16 mouse cellular contexts compared by ENCODE assay signal in the genomic region with DNA sequence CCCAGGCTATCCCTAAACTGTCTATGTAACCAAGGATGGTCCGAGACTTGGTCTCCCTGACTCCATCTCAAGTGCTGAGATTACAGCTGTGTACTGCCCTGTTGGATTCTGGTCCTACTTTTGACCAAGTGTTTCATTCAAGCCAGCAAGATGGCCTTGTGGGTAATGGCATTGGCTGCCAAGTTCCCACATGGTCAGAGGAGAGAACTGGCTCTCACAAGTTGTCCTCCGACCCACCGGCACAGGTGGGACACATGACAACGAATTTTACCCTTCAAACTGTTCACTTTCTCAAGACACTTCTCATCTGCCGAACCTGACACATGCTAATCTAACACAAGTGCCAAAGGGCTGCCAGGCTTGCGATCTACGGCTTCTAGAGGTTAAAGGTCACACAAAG. TPM values are rescaled to one million over a fixed set of nuclear protein-coding genes. Genes with fewer than 3 reads are reported as not detected.
A peak's percentile ranks its signal among the peaks of the same experiment; 100 is the strongest.
DNase-seq lines count a peak whose midpoint lies in the region; ATAC-seq and TF ChIP-seq lines count a peak whose summit lies in the region.
"Had no signal": no experiment of that assay in that cellular context is flagged by ENCODE, and none has a peak within 500 bp of the region (broad histone marks: within the 10 kb centered on the region; RNA-seq: fewer than 3 reads in every experiment).

No protein-coding gene starts in this region.

- 0 out of 2 replicates have a peak overlapping the region, but pooled peaks have one; percentile 3 for H3K27ac ChIP-seq in hindbrain, embryonic 15.5 days (replicated peaks)
- no peak overlapping the region for H3K27ac ChIP-seq in hindbrain, embryonic 11.5 days (ENCODE audit: low read depth, low read length)
- peak overlapping the region; percentile 59; the same call in 1 of the 2 replicates for H3K27ac ChIP-seq in midbrain, embryonic 13.5 days
- H3K27ac ChIP-seq in midbrain, embryonic 14.5 days (replicated peaks; ENCODE audit: low read depth, low read length) = no peak overlapping the region; the same call in 1 of the 2 replicates
- H3K27ac ChIP-seq in bone marrow, adult 2 months (ENCODE audit: control insufficient read depth, insufficient read depth, low read depth, low read length, poor library complexity) = peak overlapping the region; percentile 34; the same call in 1 of the 2 replicates
- 0 out of 2 replicates have a peak overlapping the region, but pooled peaks have one; percentile 25 for H3K27ac ChIP-seq in forebrain, embryonic 15.5 days (replicated peaks)
- H3K27ac ChIP-seq: limb, embryonic 15.5 days; macrophage had no signal

- H3K9me3 ChIP-seq in hindbrain, embryonic 15.5 days = no peaks in the 10 kb centered on the region
- H3K9me3 ChIP-seq in hindbrain, embryonic 11.5 days (ENCODE audit: control insufficient read depth, low read length) = no peaks in the 10 kb centered on the region
- H3K9me3 ChIP-seq in midbrain, embryonic 13.5 days = no peaks in the 10 kb centered on the region
- H3K9me3 ChIP-seq in midbrain, embryonic 14.5 days (ENCODE audit: control insufficient read depth, low read length) = no peaks in the 10 kb centered on the region
- H3K9me3 ChIP-seq in forebrain, embryonic 15.5 days = no peaks in the 10 kb centered on the region
- H3K9me3 ChIP-seq: embryonic facial prominence, embryonic 13.5 days; limb, embryonic 15.5 days; stomach, embryonic 15.5 days had no signal

- DNase-seq in hindbrain, embryonic 11.5 days (ENCODE audit: low spot score) = no peak
- DNase-seq in midbrain, embryonic 14.5 days = no peak
- DNase-seq in adrenal gland, postnatal 25 days = no peak
- DNase-seq: heart, adult 18-20 months; kidney, adult 8-10 months; kidney, postnatal 4 days; layer of hippocampus, postnatal 36 days; liver, postnatal 0 days had no signal

- no peak overlapping the region for H3K4me3 ChIP-seq in hindbrain, embryonic 15.5 days
- H3K4me3 ChIP-seq in hindbrain, embryonic 11.5 days (ENCODE audit: low read depth, low read length) = no peak overlapping the region
- no peak overlapping the region for H3K4me3 ChIP-seq in midbrain, embryonic 13.5 days (replicated peaks)
- H3K4me3 ChIP-seq in midbrain, embryonic 14.5 days (replicated peaks; ENCODE audit: low read depth, low read length) = no peak overlapping the region
- no peak overlapping the region for H3K4me3 ChIP-seq in bone marrow, adult 2 months (replicated peaks; ENCODE audit: control insufficient read depth, low read depth, low read length)
- no peak overlapping the region for H3K4me3 ChIP-seq in forebrain, embryonic 15.5 days
- H3K4me3 ChIP-seq: embryonic facial prominence, embryonic 13.5 days; limb, embryonic 15.5 days; stomach, embryonic 15.5 days had no signal

- H3K27me3 ChIP-seq in hindbrain, embryonic 15.5 days = no peaks in the 10 kb centered on the region
- H3K27me3 ChIP-seq in hindbrain, embryonic 11.5 days (ENCODE audit: control insufficient read depth, insufficient read depth, low read length) = no peaks in the 10 kb centered on the region
- H3K27me3 ChIP-seq in midbrain, embryonic 13.5 days = 0 out of 2 replicates have a peak, but pooled peaks cover 2% of the 10 kb centered on the region
- H3K27me3 ChIP-seq in midbrain, embryonic 14.5 days (ENCODE audit: control insufficient read depth, insufficient read depth, low read length) = no peaks in the 10 kb centered on the region
- no peaks in the 10 kb centered on the region for H3K27me3 ChIP-seq in forebrain, embryonic 15.5 days
- H3K27me3 ChIP-seq: limb, embryonic 15.5 days; stomach, embryonic 15.5 days had no signal

- no peaks in the 10 kb centered on the region; the same call in 1 of the 2 replicates for H3K36me3 ChIP-seq in hindbrain, embryonic 15.5 days
- H3K36me3 ChIP-seq in hindbrain, embryonic 11.5 days (ENCODE audit: control insufficient read depth, insufficient read depth, low read length) = peaks cover 2% of the 10 kb centered on the region
- H3K36me3 ChIP-seq in midbrain, embryonic 13.5 days = peaks cover 15% of the 10 kb centered on the region
- peaks cover 11% of the 10 kb centered on the region for H3K36me3 ChIP-seq in midbrain, embryonic 14.5 days (ENCODE audit: control insufficient read depth, insufficient read depth, low read length)
- 0 out of 2 replicates have a peak, but pooled peaks cover 7% of the 10 kb centered on the region for H3K36me3 ChIP-seq in forebrain, embryonic 15.5 days
- H3K36me3 ChIP-seq: embryonic facial prominence, embryonic 13.5 days; limb, embryonic 15.5 days; stomach, embryonic 15.5 days had no signal

- H3K4me2 ChIP-seq in hindbrain, embryonic 15.5 days = no peak overlapping the region
- H3K4me2 ChIP-seq in hindbrain, embryonic 11.5 days (replicated peaks; ENCODE audit: low read depth, low read length) = no peak overlapping the region
- H3K4me2 ChIP-seq in midbrain, embryonic 13.5 days (replicated peaks) = no peak overlapping the region
- H3K4me2 ChIP-seq in midbrain, embryonic 14.5 days (ENCODE audit: low read length) = no peak overlapping the region
- no peak overlapping the region for H3K4me2 ChIP-seq in forebrain, embryonic 15.5 days (replicated peaks)
- H3K4me2 ChIP-seq: embryonic facial prominence, embryonic 13.5 days; limb, embryonic 15.5 days; stomach, embryonic 15.5 days had no signal

- TF ChIP-seq POLR2A in bone marrow, adult 2 months (IDR thresholded peaks at IDR 0.05; ENCODE audit: borderline replicate concordance, control insufficient read depth, low read depth, low read length) = no peak

- peaks cover 52% of the 10 kb centered on the region for H3K4me1 ChIP-seq in hindbrain, embryonic 15.5 days (replicated peaks)
- H3K4me1 ChIP-seq in hindbrain, embryonic 11.5 days (replicated peaks; ENCODE audit: control insufficient read depth, insufficient read depth, low read length) = peaks cover 8% of the 10 kb centered on the region
- H3K4me1 ChIP-seq in midbrain, embryonic 13.5 days (replicated peaks) = peaks cover 69% of the 10 kb centered on the region
- peaks cover 38% of the 10 kb centered on the region for H3K4me1 ChIP-seq in midbrain, embryonic 14.5 days (ENCODE audit: control insufficient read depth, insufficient read depth, low read length)
- peaks cover 34% of the 10 kb centered on the region for H3K4me1 ChIP-seq in bone marrow, adult 2 months (ENCODE audit: control insufficient read depth, insufficient read depth, low read length)
- H3K4me1 ChIP-seq in forebrain, embryonic 15.5 days = peaks cover 74% of the 10 kb centered on the region

- no peak for ATAC-seq in hindbrain, embryonic 15.5 days (ENCODE audit: low FRiP score, low read depth)
- no peak for ATAC-seq in hindbrain, embryonic 11.5 days (ENCODE audit: low FRiP score)
- ATAC-seq in midbrain, embryonic 13.5 days = no peak
- no peak for ATAC-seq in midbrain, embryonic 14.5 days (ENCODE audit: low FRiP score, low TSS enrichment)
- ATAC-seq in forebrain, embryonic 15.5 days (replicated peaks) = no peak
- ATAC-seq: liver, postnatal 0 days had no signal

- WGBS in hindbrain, embryonic 15.5 days = 84% methylated on average over 7 of the region's 7 CpGs
- WGBS in hindbrain, embryonic 11.5 days = 87% methylated on average over 7 of the region's 7 CpGs
- WGBS in midbrain, embryonic 13.5 days = 93% methylated on average over 7 of the region's 7 CpGs
- 89% methylated on average over 7 of the region's 7 CpGs for WGBS in midbrain, embryonic 14.5 days
- 86% methylated on average over 7 of the region's 7 CpGs for WGBS in bone marrow, adult 2 months
- WGBS in forebrain, embryonic 15.5 days = 90% methylated on average over 7 of the region's 7 CpGs

- no peak for TF ChIP-seq CTCF in bone marrow, adult 2 months (IDR thresholded peaks at IDR 0.05; ENCODE audit: control insufficient read depth, insufficient read depth, low read length)

- no peak overlapping the region for H3K9ac ChIP-seq in hindbrain, embryonic 15.5 days
- H3K9ac ChIP-seq in hindbrain, embryonic 11.5 days (ENCODE audit: low read depth, low read length) = no peak overlapping the region
- H3K9ac ChIP-seq in midbrain, embryonic 13.5 days (replicated peaks) = no peak overlapping the region
- H3K9ac ChIP-seq in midbrain, embryonic 14.5 days (replicated peaks; ENCODE audit: low read length) = no peak overlapping the region
- H3K9ac ChIP-seq in forebrain, embryonic 15.5 days (replicated peaks) = no peak overlapping the region
- H3K9ac ChIP-seq: embryonic facial prominence, embryonic 13.5 days; limb, embryonic 15.5 days; liver, postnatal 0 days; stomach, embryonic 15.5 days had no signal

RNA-seq across cellular contexts. Expression of a gene that starts 9.4 kb away (rescaled TPM):
- 10.6 and 11.8 TPM in 2 replicates for polyA plus RNA-seq in hindbrain, embryonic 15.5 days (2015; fragmentation: Nextera tagmentation; extraction: Ambion mirVana)
- 11.6 and 14.1 TPM in 2 replicates for polyA plus RNA-seq in hindbrain, embryonic 11.5 days (2014; fragmentation: Nextera tagmentation; extraction: Ambion mirVana)
- 15.6 and 16.5 TPM in 2 replicates for polyA plus RNA-seq in midbrain, embryonic 13.5 days (2015; fragmentation: Nextera tagmentation; extraction: Ambion mirVana)
- 14.0 and 16.7 TPM in 2 replicates for polyA plus RNA-seq in midbrain, embryonic 14.5 days (2014; fragmentation: Nextera tagmentation; extraction: Ambion mirVana)
- polyA plus RNA-seq in bone marrow, adult 2 months (2011; ENCODE audit: insufficient read depth, insufficient read length, low replicate concordance, missing spikeins) = 68.4 and 138 TPM in 2 replicates
- 18.3 and 20.3 TPM in 2 replicates for polyA plus RNA-seq in forebrain, embryonic 15.5 days (2015; fragmentation: Nextera tagmentation; extraction: Ambion mirVana)
- 2.3 and 4.6 TPM in 2 replicates for total RNA-seq in adrenal gland, postnatal 25 days (2021)

Comparison
In these comparisons a context has a peak if more than half of its experiments do, and no peak if none do; other contexts are left out.
1. H3K27ac ChIP-seq: peak in hindbrain, embryonic 15.5 days (single experiment), midbrain, embryonic 13.5 days (single experiment), bone marrow, adult 2 months (single experiment) and forebrain, embryonic 15.5 days (single experiment); none in hindbrain, embryonic 11.5 days (single experiment) and midbrain, embryonic 14.5 days (single experiment).